Mouse (Mus musculus) WW6 (cell line): ENCODE measurements around the gene Fermt2.

ENCODE experiments used
- DNase-seq: peaks from one replicate; pipeline ENCODE4 v3.0.0-alpha.2; 2013; ENCODE audit warnings: low read depth, low spot score

Gene Fermt2

DNA sequence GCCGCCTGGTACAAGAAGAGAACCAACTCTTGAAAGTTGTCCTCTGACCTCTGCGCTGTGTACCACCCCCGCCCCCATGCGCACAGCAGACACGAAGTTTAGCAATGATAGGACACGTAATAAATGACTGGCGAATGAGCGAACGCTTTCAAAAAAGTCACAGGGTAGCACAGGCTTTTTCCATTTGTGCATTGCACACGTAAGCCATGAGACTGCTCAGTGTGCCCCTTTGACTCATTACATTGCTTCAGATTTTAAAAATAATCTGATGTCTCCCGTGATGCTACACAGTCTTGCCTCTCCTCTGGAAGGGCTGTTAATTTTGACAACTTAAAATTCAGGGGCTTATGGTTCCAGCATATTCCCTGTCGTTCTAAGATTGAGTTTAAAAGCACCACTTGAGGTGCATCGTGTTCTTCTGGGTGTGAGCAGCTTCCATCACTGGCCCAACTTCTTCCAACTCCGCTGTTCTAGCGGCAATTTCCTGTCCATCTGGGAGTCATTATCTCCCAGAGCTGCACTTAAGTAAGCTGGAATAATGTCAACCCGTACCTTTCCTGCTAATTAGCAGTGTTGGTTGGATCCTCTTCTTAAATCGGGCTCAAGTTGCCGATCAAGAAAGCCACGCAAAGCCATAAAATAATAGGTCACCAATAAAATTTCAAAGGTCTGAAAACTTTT lies 91.5 kb downstream of the Fermt2 start:
- DNase-seq = no peak

DNA sequence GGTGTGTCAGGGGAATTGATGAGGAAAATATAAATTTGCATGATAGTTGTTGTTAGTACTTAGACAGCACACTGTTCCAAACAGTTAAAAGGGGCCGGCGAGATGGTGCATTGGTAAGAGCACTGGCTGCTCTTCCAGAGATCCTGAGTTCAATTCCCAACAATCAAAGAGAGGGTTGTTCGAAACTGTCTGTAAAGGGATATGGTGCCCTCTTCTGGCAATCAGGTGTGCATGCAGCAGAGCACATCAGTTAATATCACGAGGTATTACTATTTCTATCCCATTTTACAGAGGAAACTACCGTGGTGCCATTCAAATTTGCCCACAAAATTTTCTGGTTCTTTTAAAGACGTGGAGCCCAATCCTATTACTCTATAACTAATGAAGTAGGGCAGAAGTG lies 95.7 kb downstream of the Fermt2 start:
- DNase-seq = no peak

DNA sequence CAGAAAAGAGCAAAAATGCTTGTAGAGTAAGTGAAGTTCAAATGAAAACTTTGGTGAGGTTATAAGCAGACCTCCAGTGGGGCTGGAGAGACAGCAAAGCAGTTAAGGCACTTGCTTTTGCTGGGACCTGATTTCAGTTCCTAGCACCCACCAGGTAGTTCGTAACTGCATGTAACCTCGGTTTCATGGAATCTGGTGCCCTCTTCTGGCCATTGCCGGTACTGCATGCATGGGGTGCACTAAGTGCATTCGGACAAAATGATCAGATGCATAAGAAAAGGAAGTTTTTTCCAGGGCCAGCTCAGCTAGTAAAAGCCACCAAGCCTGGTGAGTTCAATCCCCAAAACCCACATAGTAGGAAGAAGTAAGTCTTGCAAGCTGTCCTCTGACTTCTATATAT lies 97.9 kb downstream of the Fermt2 start:
- DNase-seq = no peak

DNA sequence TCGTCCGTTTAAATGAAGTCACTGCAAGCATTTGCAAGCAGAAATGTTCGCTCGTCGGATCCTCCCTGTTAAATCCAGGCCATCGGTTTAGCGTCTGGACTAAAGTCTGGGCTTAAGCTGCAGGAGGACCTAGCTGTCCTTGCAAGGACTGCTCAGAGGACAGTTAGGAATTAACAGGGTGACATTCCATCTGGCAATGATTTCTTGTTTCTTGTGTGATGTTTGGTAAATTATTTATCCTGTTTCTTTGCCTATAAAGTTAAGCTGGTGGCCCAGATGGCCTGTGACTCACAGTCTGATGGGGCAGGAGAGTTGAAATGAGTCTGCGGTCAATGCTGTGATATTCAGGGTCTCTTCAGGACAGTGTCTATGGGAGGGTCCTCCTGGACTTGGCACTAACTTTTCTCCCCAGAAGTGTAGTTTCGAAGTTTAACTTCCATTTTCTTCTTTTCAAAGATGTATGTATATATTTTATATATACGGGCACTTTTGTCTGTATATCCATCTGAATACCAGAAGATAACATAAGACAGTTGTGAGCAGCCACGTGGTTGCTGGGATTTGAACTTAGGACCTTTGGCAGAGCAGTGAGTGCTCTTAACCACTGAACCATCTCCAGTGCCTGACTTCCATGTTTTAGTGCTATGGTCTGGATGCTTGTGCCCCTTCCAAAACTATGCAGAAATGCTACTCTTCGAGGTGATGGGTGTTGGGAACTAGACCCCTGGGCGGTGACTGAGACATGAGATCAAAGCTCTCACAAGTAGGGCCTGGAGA lies 99.7 kb downstream of the Fermt2 start:
- no peak for DNase-seq

DNA sequence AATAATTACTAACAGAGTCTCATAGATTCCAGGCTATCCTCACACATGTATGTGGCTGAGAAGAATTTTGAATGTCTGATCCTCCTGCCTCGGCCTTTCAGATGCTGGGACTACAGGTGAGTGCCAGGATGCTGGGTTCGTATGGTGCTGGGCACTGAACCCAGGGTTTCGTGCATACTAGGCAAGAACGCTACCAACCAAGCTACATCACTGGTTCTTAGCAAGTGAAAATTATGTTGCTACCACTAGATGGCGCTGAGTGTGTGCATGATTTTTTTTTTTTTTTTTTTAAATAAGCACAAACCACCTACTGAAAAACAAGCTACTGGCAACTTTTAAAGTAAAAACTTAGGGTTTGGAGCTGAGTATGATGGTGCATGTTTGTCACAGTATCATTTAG lies 106.7 kb downstream of the Fermt2 start:
- no peak for DNase-seq

DNA sequence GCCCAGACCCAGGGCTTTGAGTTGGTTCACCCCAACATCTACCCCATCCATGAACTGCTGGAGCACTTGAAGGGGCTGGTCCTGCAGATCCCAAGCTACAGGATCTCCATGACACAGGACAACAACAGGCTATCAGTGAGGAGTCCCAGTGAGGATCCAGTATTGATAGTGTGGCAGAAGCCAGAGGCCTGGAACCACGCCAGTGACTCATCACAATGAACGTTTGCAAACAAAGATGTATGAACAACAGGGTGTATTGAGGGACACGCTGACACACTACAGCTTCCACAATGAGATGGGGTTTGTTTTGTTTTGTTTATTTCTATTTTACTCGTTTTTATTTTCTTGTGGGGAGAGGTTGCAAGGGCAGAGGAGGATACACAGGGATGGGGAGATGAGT lies 107.5 kb downstream of the Fermt2 start:
- no peak for DNase-seq

DNA sequence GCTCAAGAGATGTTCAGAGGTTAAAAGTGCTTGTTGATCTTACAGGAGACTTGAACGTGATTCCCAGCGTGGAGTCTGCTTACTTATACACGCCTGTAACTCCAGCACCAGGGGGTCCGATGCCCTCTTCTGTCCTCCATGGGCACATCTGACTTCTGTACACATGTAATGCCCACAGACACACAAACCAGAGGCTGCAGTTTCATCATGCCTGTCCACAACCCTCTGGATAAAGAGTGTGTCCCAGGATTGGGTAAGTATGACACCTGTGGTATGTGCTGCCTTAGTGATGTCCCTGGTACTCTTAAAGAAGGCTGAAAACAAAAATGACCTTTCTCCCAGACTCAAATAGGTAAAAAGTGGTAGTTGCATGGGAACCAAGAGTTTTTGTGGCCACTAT lies 110.6 kb downstream of the Fermt2 start:
- DNase-seq = no peak

DNA sequence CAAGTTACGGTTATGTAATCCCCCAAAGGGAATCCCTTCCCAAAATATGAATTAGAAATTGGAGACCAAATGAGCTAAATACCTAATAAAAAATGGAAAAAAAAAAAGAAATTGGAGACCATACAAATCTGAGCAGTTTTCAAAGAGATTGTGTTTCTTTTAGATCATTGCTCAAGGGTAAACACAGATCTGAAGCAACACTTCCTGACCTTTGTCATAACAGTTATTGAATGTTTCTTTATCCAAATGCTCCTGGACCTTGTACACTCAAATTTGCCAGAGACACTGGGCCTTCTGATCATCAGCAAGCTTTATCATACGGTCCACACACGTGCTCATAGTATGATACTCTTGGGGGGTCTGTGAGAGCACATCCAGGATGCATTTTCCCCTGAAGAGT lies 111.4 kb downstream of the Fermt2 start:
- no peak for DNase-seq

DNA sequence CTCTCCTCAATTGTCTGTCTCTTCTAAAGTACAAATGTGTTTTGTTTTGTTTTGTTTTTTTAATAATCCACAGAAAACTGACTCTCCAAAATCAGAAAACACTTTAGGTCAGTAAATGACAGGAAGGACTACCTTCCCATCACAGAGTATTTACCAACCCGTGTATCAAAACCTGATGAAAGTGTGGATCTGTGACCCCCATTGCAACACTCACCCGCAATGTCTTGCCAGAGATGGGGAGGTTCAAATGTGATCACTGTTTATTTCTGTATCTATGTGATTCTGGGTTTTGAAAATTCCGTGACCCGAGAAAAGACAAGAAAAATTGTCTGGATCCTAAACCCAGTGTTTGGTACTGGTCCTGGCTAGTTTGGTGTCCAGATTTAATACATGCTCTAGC lies 113.7 kb downstream of the Fermt2 start:
- no peak for DNase-seq
